Mouse (Mus musculus) neural tube, embryonic 11.5 days (tissue): ENCODE measurements around the gene Pbx4. TPM values are rescaled to one million over a fixed set of nuclear protein-coding genes. Genes with fewer than 3 reads are reported as not detected.

Experiments
- ATAC-seq: fragments of 200-750 bp; cut with Nextera tagmentation; 2 replicates; pipeline ENCODE4 v1.8.0; 2017; ENCODE audit warnings: moderate number of reproducible peaks, mild to moderate bottlenecking, moderate TSS enrichment, moderate library complexity; ENCODE audit not compliant: insufficient read depth, low FRiP score, low TSS enrichment
- DNase-seq: peaks from one replicate; pipeline ENCODE4 v3.0.0-alpha.2; 2015; ENCODE audit warnings: low spot score
- H3K27ac ChIP-seq: fragments of 300-500 bp; sonication (generic); 2 replicates; pipeline ENCODE4 v1.5.1; 2014; ENCODE audit warnings: low read depth, mild to moderate bottlenecking, low read length
- H3K27me3 ChIP-seq: fragments of 300-500 bp; sonication (generic); 2 replicates; pipeline ENCODE4 v1.6.1; 2014; ENCODE audit warnings: mild to moderate bottlenecking, low read length, mixed read lengths; ENCODE audit not compliant: control insufficient read depth, insufficient read depth
- H3K36me3 ChIP-seq: fragments of 300-500 bp; sonication (generic); 2 replicates; pipeline ENCODE4 v1.6.1; 2014; ENCODE audit warnings: mild to moderate bottlenecking, low read length, moderate library complexity, mixed read lengths; ENCODE audit not compliant: control insufficient read depth, insufficient read depth
- H3K4me1 ChIP-seq: fragments of 300-500 bp; sonication (generic); 2 replicates; pipeline ENCODE4 v1.6.1; 2014; ENCODE audit warnings: low read length, mixed read lengths; ENCODE audit not compliant: control insufficient read depth, insufficient read depth
- H3K4me2 ChIP-seq: fragments of 300-500 bp; sonication (generic); 2 replicates; pipeline ENCODE4 v1.6.1; 2014; ENCODE audit warnings: low read depth, mild to moderate bottlenecking, moderate library complexity
- H3K4me3 ChIP-seq: fragments of 300-500 bp; sonication (generic); 2 replicates; pipeline ENCODE4 v1.5.1; 2014; ENCODE audit warnings: low read depth, low read length
- H3K9ac ChIP-seq: fragments of 300-500 bp; sonication (generic); 2 replicates; pipeline ENCODE4 v1.6.1; 2014; ENCODE audit warnings: mild to moderate bottlenecking, low read length
- H3K9me3 ChIP-seq: fragments of 300-500 bp; sonication (generic); 2 replicates; pipeline ENCODE4 v1.6.1; 2016; ENCODE audit warnings: low read length; ENCODE audit not compliant: control insufficient read depth
- WGBS: fragments of 180-500 bp; shearing (Covaris S2); extraction: QIAGEN DNeasy Blood & Tissue Kit; methylation state at CpG from one replicate; pipeline ENCODE4 v1.1.7; 2014; 5-methylcytosine and 5-hydroxymethylcytosine counted together
- polyA plus RNA-seq: library from polyadenylated mRNA; unstranded; fragments of >200 nt; fragmentation: Nextera tagmentation; extraction: Ambion mirVana; gene quantifications from 2 replicates; pipeline ENCODE4 v1.2.1, GENCODE M21; 2014

Gene Pbx4
- polyA plus RNA-seq, 1 experiment from 2014 or later = 31.2 TPM

DNA sequence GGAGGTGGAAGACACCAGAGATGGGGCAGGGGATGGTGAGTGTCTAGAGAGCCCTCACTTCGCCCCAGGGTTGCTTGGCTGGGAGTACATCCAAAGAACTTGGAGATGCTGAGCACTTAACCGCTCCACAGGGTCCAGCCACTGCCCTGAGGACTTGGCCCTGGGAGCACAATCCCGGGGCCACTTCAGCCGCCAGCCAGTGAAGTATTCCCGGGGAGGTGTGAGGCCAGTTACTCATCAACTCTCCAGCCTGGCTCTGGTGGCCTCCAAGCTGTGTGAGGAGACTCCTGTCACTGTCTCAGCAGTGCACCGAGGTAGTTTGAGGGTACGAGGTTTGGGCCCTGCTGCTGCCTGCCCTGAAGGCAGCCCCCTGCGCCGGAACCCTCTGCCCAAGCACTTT is 11.8 kb upstream of the Pbx4 start:
- H3K9me3 ChIP-seq = no peaks in the 10 kb centered on the region
- H3K27ac ChIP-seq = no peak overlapping the region
- H3K9ac ChIP-seq = no peak overlapping the region
- no peak overlapping the region for H3K4me2 ChIP-seq
- DNase-seq = no peak
- no peak overlapping the region for H3K4me3 ChIP-seq
- H3K27me3 ChIP-seq = no peaks in the 10 kb centered on the region
- H3K36me3 ChIP-seq = peaks cover 6% of the 10 kb centered on the region
- no peak for ATAC-seq
- H3K4me1 ChIP-seq = peaks cover 9% of the 10 kb centered on the region
- 79% methylated on average over 9 of the region's 9 CpGs for WGBS

DNA sequence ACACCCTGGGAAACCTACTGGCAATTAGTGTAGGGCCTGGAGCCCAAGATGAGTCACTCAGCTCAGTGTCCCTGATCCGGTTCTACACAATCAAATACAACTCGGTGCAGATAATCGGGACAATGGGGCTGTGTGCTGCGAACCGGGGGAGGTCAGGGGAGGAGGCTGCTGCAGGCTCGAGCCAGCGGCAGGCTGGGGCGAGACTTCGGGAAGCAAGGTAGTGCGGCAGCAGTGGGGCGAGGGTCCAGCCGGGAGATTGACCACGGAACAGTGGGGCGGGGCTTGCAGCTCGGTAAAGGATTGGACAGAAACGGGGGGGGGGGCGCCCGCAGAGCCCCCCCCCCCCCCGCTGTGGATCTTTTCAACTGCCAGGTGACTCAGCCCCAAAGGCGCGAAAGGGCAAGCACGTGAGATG is 10.3 kb upstream of the Pbx4 start:
- ATAC-seq (peak; percentile 63), DNase-seq (peak; percentile 71)
- H3K4me2 ChIP-seq = peak overlapping the region; percentile 77
- 0% methylated on average over 15 of the region's 22 CpGs for WGBS
- H3K27me3 ChIP-seq = no peaks in the 10 kb centered on the region
- peaks cover 9% of the 10 kb centered on the region for H3K4me1 ChIP-seq
- H3K9ac ChIP-seq = peak overlapping the region; percentile 64
- no peaks in the 10 kb centered on the region for H3K9me3 ChIP-seq
- H3K36me3 ChIP-seq = peaks cover 10% of the 10 kb centered on the region
- no peak overlapping the region for H3K27ac ChIP-seq
- H3K4me3 ChIP-seq = peak overlapping the region; percentile 50

DNA sequence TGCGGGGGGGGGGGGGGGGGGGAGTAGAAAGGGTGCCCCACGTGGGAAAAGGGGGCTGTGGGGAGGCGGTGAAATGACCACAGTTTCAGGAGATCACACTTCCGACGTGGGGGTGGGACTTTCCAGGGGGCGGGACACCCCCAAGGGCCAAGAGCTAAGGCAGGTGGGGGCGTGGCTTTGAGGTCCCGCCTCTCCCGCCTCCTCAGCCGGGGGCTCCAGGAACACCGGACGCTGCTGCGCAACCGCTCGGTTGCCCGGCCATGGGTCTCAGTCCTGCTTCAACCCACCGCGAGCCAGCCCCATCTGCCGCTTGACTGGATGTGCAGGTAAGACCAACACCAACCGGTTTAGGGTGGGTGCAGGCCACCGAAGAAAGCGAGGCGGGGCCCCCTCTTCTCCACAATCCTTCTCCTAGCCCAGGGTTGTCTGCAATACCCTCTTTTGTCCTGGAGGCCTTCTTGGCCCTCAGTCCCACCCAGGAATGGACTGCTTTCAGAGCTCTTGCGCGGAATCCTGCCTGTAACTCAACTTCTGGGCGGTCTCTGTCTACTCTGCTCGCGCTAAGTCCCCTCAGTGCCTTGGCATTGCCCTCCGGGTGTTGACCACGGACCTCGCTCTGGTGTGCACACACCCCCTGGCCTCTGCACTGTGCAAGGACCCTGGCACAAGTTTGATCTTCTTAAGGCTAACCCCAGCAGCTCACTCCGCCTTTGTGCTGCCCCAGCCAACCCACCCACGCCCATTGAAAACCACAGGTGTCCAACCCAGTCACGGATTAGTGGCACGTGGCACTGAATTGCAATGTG is 9.7 kb upstream of the Pbx4 start, which contains the start of gene Lpar2:
Gene Lpar2 (plus strand): TSS at position 44 of the 806 bp plus-strand sequence.
- peak; percentile 78 for ATAC-seq
- H3K4me1 ChIP-seq = peaks cover 9% of the 10 kb centered on the region
- no peaks in the 10 kb centered on the region for H3K9me3 ChIP-seq
- under 1% methylated on average over 31 of the region's 35 CpGs for WGBS
- peak within 1 kb of the TSS; percentile 50 for H3K4me3 ChIP-seq
- peaks cover 6% of the 10 kb centered on the region for H3K36me3 ChIP-seq
- DNase-seq = peak; percentile 84
- H3K4me2 ChIP-seq = peak within 1 kb of the TSS; percentile 77
- no peaks in the 10 kb centered on the region for H3K27me3 ChIP-seq
- H3K9ac ChIP-seq = peak within 1 kb of the TSS; percentile 64
- 0 out of 2 replicates have a peak within 1 kb of the TSS, but pooled peaks have one; percentile 24 for H3K27ac ChIP-seq

DNA sequence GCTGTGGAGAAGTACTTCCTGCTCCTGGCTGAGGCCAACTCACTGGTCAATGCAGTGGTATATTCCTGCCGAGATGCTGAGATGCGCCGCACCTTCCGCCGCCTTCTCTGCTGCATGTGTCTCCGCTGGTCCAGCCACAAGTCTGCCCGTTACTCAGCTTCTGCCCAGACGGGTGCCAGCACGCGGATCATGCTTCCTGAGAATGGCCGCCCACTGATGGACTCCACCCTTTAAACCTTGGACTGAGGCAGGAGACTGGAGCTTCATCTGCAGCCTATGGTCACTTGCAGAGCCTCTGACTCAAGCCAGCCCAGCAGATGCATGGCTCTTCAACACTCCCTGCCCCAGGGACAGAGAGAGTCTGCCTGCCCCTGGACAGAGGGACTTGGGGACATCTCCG is 5.9 kb upstream of the Pbx4 start:
- Histone ChIP-seq H3K4me2 (no peak overlapping the region), H3K9ac (no peak overlapping the region), H3K4me1 (peaks cover 9% of the 10 kb centered on the region), H3K9me3 (no peaks in the 10 kb centered on the region), H3K27me3 (no peaks in the 10 kb centered on the region), H3K4me3 (no peak overlapping the region), H3K36me3 (peaks cover 6% of the 10 kb centered on the region; the same call in 1 of the 2 replicates), H3K27ac (no peak overlapping the region)
- ATAC-seq = no peak
- WGBS = 91% methylated on average over 12 of the region's 12 CpGs
- no peak for DNase-seq

DNA sequence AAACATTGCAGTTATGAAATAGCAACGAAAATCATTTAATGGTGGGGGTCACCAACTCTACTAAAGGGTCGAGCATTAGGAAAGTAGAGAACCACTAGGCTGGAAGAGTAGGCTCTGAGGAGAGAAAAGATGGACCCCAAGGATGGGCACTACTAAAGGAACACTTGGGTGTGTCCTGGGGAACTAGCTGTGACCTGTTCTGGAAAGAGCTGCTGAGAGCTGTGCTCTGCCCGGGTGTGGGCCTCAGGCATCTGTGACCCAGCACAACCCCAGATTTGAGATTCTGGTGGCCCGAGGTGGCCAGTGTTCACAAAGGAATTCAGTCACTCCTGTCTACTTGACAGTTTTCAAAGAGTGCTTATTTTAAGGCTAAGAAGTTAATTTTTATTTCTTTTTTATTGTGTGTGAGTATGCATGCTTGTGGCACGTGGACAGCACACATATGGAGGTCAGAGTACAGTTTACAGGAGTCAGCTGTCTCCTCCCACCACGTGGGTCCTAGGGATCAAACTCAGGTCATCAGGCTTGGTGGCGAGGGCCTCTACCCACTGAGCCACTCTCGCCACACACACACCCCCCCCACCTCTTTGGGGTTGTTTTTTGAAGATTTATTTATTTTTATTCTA is 4.9 kb downstream of the Pbx4 start:
- no peak for ATAC-seq
- Histone ChIP-seq H3K9ac (no peak overlapping the region), H3K4me2 (no peak overlapping the region), H3K27me3 (no peaks in the 10 kb centered on the region), H3K4me1 (no peaks in the 10 kb centered on the region), H3K36me3 (no peaks in the 10 kb centered on the region), H3K9me3 (no peaks in the 10 kb centered on the region), H3K4me3 (no peak overlapping the region), H3K27ac (no peak overlapping the region)
- no peak for DNase-seq
- 82% methylated on average over 8 of the region's 8 CpGs for WGBS

DNA sequence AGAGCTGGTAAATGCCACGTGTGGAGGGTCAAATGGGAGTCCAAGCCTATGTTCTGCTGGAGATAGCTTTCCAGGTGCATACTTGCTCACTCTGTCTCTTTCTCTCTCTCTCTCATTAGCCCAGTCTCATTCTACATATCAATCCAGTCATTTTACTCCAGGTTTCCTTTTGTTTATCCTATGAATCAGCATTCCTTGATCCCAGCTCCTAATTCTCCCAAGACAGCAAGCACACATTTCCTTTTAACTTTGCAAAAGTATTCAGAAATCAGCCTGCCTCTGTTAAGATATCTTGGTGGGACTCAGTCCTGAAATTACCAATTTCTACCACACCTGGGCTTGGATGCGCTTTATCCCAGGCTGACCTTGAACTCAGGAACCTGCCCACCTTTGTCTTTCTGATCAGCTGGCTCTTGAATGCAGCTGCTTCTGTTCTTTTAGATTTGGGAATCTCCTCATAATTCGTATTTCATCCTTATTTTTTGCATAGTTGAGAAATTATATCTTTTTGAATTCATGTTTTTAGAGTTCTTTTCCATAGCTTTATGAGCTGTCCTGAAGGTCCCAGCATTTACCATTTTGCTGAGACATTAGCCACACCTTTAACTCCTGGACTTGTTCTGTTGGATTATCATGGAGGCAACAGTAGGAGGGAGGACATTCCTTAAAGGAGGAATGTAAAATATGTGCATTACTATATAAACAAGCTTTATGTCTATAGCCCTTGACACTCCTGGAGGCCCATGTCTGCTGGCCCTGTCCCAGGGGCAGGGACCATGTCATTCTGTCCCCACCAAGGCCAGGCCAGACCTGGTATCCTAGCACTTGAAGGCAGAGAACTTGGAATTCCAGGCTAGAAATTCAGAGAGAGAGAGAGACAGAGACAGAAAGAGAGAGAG is 15.1 kb downstream of the Pbx4 start:
- no peak for DNase-seq
- no peaks in the 10 kb centered on the region for H3K27me3 ChIP-seq
- WGBS = 71% methylated on average over 3 of the region's 3 CpGs

DNA sequence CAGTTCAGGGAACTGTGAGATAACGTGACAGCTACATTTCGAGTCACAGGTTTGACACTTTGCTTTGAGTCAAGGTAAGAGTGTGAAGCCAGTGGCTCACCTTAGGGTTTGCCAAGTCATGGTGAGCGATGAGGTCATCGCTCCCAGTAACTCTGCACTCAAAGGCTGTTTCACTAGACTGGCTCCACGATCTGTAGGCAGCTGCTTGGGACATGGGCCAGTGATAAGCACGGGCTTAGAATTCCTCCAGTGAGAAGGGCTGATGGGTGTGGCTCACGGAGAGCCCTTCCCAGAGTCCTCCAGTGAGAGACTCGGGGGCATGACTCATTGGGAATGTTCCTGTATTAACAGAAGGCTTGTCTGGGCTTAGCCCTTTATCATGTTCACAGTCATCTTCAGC is 16.7 kb downstream of the Pbx4 start:
- H3K4me1 ChIP-seq = no peaks in the 10 kb centered on the region
- H3K27ac ChIP-seq = no peak overlapping the region
- no peak overlapping the region for H3K4me3 ChIP-seq
- DNase-seq = no peak
- WGBS = 96% methylated on average over 8 of the region's 8 CpGs
- no peak overlapping the region for H3K9ac ChIP-seq
- ATAC-seq = no peak
- H3K27me3 ChIP-seq = no peaks in the 10 kb centered on the region
- H3K4me2 ChIP-seq = no peak overlapping the region
- H3K36me3 ChIP-seq = no peaks in the 10 kb centered on the region
- no peaks in the 10 kb centered on the region for H3K9me3 ChIP-seq

More for the DNA sequence above, 15.1 kb downstream of the Pbx4 start:
- no peak overlapping the region for H3K27ac ChIP-seq
- no peaks in the 10 kb centered on the region for H3K9me3 ChIP-seq
- H3K4me2 ChIP-seq = no peak overlapping the region
- no peak overlapping the region for H3K4me3 ChIP-seq
- no peaks in the 10 kb centered on the region for H3K36me3 ChIP-seq
- no peak overlapping the region for H3K9ac ChIP-seq
- ATAC-seq = no peak
- H3K4me1 ChIP-seq = no peaks in the 10 kb centered on the region

DNA sequence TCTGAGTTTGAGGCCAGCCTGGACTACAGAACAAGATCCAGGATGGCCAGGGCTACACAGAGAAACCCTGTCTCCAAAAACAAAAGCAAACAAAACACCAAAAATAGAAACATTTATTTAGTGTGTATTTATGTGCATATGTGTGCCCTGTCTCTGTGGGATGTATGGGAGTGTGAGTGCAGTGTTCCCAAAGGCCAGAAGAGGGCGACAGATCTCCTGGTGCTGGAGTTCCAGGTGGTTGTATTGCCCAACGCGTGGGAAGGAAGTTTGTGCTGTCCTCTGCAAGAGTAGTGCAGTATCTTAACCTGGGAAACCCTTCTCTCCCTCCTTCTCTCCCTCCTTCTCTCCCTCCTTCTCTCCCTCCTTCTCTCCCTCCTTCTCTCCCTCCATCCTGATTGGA is 17.6 kb downstream of the Pbx4 start:
- Histone ChIP-seq H3K4me3 (no peak overlapping the region), H3K9me3 (no peaks in the 10 kb centered on the region), H3K27me3 (no peaks in the 10 kb centered on the region), H3K36me3 (no peaks in the 10 kb centered on the region), H3K27ac (no peak overlapping the region), H3K4me2 (no peak overlapping the region), H3K4me1 (no peaks in the 10 kb centered on the region), H3K9ac (no peak overlapping the region)
- no peak for DNase-seq
- ATAC-seq = no peak
- WGBS = 48% methylated on average over 3 of the region's 3 CpGs
